Mouse (Mus musculus): ENCODE data around the gene D5Ertd579e. TPM values are rescaled to one million over a fixed set of nuclear protein-coding genes. Genes with fewer than 3 reads are reported as not detected.

Gene D5Ertd579e
- total and polyA plus RNA-seq, 2 experiments from 2014 or later, result 34.2 to 71.1 TPM

- no peaks in the 10 kb centered on the region for H3K9me3 ChIP-seq (ENCODE audit: low read length)
Measured at GRCm38 (mm10) chr5:36736009-36736408, 40.2 kb upstream of the D5Ertd579e start.

GRCm38 (mm10) chr5:36735106-36735505 lies 39.3 kb upstream of the D5Ertd579e start:
- H3K4me3 ChIP-seq (ENCODE audit: low read depth, low read length), result no peak overlapping the region
- no peaks in the 10 kb centered on the region for H3K27me3 ChIP-seq (ENCODE audit: insufficient read depth, low read length)
- no peak overlapping the region for H3K27ac ChIP-seq (ENCODE audit: low read depth, low read length)
- H3K4me1 ChIP-seq (ENCODE audit: insufficient read depth, low read length), result no peaks in the 10 kb centered on the region
- DNase-seq (ENCODE audit: low spot score) (no peak), ATAC-seq (ENCODE audit: low FRiP score) (no peak)
- H3K36me3 ChIP-seq (ENCODE audit: insufficient read depth, low read length), result no peaks in the 10 kb centered on the region
- WGBS, result 90% methylated on average over 6 of the region's 6 CpGs
- no peak overlapping the region for H3K4me2 ChIP-seq (ENCODE audit: low read depth, low read length, poor library complexity, severe bottlenecking)
- H3K9me3 ChIP-seq (ENCODE audit: low read length), result no peaks in the 10 kb centered on the region
- TF ChIP-seq CTCF (IDR thresholded peaks at IDR 0.05), result no peak
- no peak overlapping the region for H3K9ac ChIP-seq (replicated peaks; ENCODE audit: low read length, poor library complexity, severe bottlenecking)

More at GRCm38 (mm10) chr5:36736009-36736408, 40.2 kb upstream of the D5Ertd579e start:
- Histone ChIP-seq H3K4me2 (ENCODE audit: low read depth, low read length, poor library complexity, severe bottlenecking) (no peak overlapping the region), H3K9ac (replicated peaks; ENCODE audit: low read length, poor library complexity, severe bottlenecking) (no peak overlapping the region), H3K27me3 (ENCODE audit: insufficient read depth, low read length) (no peaks in the 10 kb centered on the region), H3K4me1 (ENCODE audit: insufficient read depth, low read length) (no peaks in the 10 kb centered on the region), H3K27ac (ENCODE audit: low read depth, low read length) (no peak overlapping the region), H3K4me3 (ENCODE audit: low read depth, low read length) (no peak overlapping the region), H3K36me3 (ENCODE audit: insufficient read depth, low read length) (no peaks in the 10 kb centered on the region)
- no peak for ATAC-seq (ENCODE audit: low FRiP score)
- no peak for DNase-seq (ENCODE audit: low spot score)
- 84% methylated on average over 8 of the region's 8 CpGs for WGBS
- no peak for TF ChIP-seq CTCF (IDR thresholded peaks at IDR 0.05)

DNA sequence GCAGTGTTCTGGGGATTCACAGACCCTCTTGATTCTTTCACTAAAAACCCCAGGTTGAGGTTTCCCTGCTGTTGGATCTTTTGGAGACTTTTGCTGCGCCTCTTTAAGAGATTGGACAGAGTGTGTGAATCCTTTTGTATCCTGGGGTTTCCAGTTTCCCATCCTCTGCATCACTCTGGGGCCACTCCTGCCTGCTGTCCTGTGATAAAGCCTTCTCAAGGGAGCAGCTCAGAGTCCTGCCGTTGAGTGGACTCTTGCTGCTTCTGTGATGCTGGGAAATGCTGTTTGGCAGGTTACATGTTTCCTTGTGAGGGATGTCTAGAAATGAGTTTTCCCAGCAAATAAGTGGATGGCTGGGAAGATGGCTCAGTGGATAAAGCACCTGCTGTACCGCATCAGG lies 37.6 kb upstream of the D5Ertd579e start:
- Histone ChIP-seq H3K27me3 (ENCODE audit: insufficient read depth, low read length) (no peaks in the 10 kb centered on the region), H3K4me2 (ENCODE audit: low read depth, low read length, poor library complexity, severe bottlenecking) (no peak overlapping the region), H3K4me3 (ENCODE audit: low read depth, low read length) (no peak overlapping the region), H3K9me3 (ENCODE audit: low read length) (no peaks in the 10 kb centered on the region), H3K27ac (ENCODE audit: low read depth, low read length) (no peak overlapping the region), H3K4me1 (ENCODE audit: insufficient read depth, low read length) (no peaks in the 10 kb centered on the region), H3K9ac (replicated peaks; ENCODE audit: low read length, poor library complexity, severe bottlenecking) (no peak overlapping the region), H3K36me3 (ENCODE audit: insufficient read depth, low read length) (no peaks in the 10 kb centered on the region)
- 66% methylated on average over 3 of the region's 3 CpGs for WGBS
- DNase-seq (ENCODE audit: low spot score) (no peak), ATAC-seq (ENCODE audit: low FRiP score) (no peak)
- TF ChIP-seq CTCF (IDR thresholded peaks at IDR 0.05), result no peak

DNA sequence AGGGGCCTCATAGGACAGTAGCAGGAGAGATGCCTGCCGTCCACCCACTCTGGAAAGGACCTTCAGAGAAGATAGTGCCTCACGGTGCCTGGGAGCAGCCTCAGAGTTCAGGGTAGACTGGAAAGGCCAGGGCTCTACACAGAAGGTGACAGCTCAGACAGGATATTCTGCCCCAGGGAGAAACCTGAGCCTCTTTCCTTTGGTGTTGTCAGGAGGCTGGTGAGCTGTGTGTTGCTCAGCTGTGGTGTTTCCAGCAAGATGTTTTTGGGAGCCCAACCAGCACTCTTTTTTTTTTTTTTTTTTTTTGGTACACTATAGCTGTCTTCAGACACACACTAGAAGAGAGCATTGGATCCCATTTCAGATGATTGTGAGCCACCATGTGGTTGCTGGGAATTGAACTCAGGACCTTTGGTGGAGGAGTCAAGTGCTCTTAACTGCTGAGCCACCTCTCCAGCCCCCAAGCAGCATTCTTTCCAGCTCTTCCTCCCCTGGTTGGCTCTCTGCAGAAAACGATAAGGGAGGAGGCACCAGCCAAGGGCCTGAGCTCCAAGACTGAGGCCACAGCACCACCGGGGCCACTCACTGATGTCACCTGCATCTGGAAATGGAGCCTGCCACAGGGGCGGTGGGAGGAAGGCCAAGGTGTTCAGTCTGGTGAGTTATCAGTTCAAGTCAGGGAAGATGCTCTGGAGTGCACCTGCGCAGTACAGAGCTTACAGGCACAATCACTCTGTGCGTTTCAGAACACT lies 36.3 kb upstream of the D5Ertd579e start:
- ATAC-seq (ENCODE audit: low FRiP score) (no peak), DNase-seq (ENCODE audit: low spot score) (no peak)
- Histone ChIP-seq H3K9ac (replicated peaks; ENCODE audit: low read length, poor library complexity, severe bottlenecking) (no peak overlapping the region), H3K27ac (ENCODE audit: low read depth, low read length) (no peak overlapping the region), H3K4me3 (ENCODE audit: low read depth, low read length) (no peak overlapping the region), H3K36me3 (ENCODE audit: insufficient read depth, low read length) (no peaks in the 10 kb centered on the region), H3K9me3 (ENCODE audit: low read length) (no peaks in the 10 kb centered on the region), H3K4me2 (ENCODE audit: low read depth, low read length, poor library complexity, severe bottlenecking) (no peak overlapping the region), H3K4me1 (ENCODE audit: insufficient read depth, low read length) (no peaks in the 10 kb centered on the region), H3K27me3 (ENCODE audit: insufficient read depth, low read length) (no peaks in the 10 kb centered on the region)
- WGBS, result 81% methylated on average over 7 of the region's 7 CpGs
- no peak for TF ChIP-seq CTCF (IDR thresholded peaks at IDR 0.05)

GRCm38 (mm10) chr5:36730689-36731088 lies 34.9 kb upstream of the D5Ertd579e start:
- WGBS, result 60% methylated on average over 3 of the region's 3 CpGs
- TF ChIP-seq CTCF (IDR thresholded peaks at IDR 0.05), result no peak
- no peak for ATAC-seq (ENCODE audit: low FRiP score)

DNA sequence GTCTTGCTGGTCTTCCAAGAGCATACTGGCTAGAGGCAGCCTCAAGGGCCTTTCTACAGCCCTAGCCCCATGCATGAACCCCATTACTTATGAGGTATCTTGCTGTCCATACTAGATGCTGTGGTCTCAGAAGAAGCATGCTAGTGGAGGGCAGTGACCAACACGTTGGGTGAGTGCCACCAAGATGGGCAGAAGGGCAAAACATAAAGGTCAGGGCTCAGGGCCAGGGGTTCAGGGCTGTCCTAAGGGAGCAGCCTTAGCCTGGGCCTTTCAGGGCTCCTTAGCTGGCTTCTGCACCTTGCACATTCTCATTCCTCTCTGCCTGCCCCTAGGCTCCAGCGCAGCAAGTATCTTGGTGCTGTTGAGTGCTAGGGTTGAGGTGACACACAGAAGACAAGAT lies 34.1 kb upstream of the D5Ertd579e start:
- Histone ChIP-seq H3K4me2 (ENCODE audit: low read depth, low read length, poor library complexity, severe bottlenecking) (no peak overlapping the region), H3K4me1 (ENCODE audit: insufficient read depth, low read length) (no peaks in the 10 kb centered on the region), H3K36me3 (ENCODE audit: insufficient read depth, low read length) (no peaks in the 10 kb centered on the region), H3K9me3 (ENCODE audit: low read length) (no peaks in the 10 kb centered on the region), H3K9ac (replicated peaks; ENCODE audit: low read length, poor library complexity, severe bottlenecking) (no peak overlapping the region), H3K27ac (ENCODE audit: low read depth, low read length) (no peak overlapping the region), H3K4me3 (ENCODE audit: low read depth, low read length) (no peak overlapping the region), H3K27me3 (ENCODE audit: insufficient read depth, low read length) (no peaks in the 10 kb centered on the region)
- ATAC-seq (ENCODE audit: low FRiP score) (no peak), DNase-seq (ENCODE audit: low spot score) (no peak)
- no peak for TF ChIP-seq CTCF (IDR thresholded peaks at IDR 0.05)
- WGBS, result 88% methylated on average over 2 of the region's 2 CpGs

More at GRCm38 (mm10) chr5:36730689-36731088, 34.9 kb upstream of the D5Ertd579e start:
- no peaks in the 10 kb centered on the region for H3K36me3 ChIP-seq (ENCODE audit: insufficient read depth, low read length)
- H3K9me3 ChIP-seq (ENCODE audit: low read length), result no peaks in the 10 kb centered on the region
- H3K4me3 ChIP-seq (ENCODE audit: low read depth, low read length), result no peak overlapping the region
- no peak for DNase-seq (ENCODE audit: low spot score)
- H3K4me2 ChIP-seq (ENCODE audit: low read depth, low read length, poor library complexity, severe bottlenecking), result no peak overlapping the region
- no peak overlapping the region for H3K27ac ChIP-seq (ENCODE audit: low read depth, low read length)
- no peaks in the 10 kb centered on the region for H3K4me1 ChIP-seq (ENCODE audit: insufficient read depth, low read length)
- no peaks in the 10 kb centered on the region for H3K27me3 ChIP-seq (ENCODE audit: insufficient read depth, low read length)
- no peak overlapping the region for H3K9ac ChIP-seq (replicated peaks; ENCODE audit: low read length, poor library complexity, severe bottlenecking)
